Mouse (Mus musculus): Measurements from ENCODE around the gene Skint1. TPM values are rescaled to one million over a fixed set of nuclear protein-coding genes. Genes with fewer than 3 reads are reported as not detected.
"Not testable (repeated sequence)": the region's sequence is repeated elsewhere in the genome, so short reads cannot be mapped to it uniquely, and the experiment has no call there.

Skint1 gene
- total RNA-seq (2021) = not detected
- long read RNA-seq = 0 reads

- DNase-seq (ENCODE audit: low spot score in 2 of 2) = no peak
Observed at GRCm38 (mm10) chr4:112005969-112006368, at the start of gene Skint1. TSS of gene Skint1 (plus strand) at chr4:112006269.

DNA sequence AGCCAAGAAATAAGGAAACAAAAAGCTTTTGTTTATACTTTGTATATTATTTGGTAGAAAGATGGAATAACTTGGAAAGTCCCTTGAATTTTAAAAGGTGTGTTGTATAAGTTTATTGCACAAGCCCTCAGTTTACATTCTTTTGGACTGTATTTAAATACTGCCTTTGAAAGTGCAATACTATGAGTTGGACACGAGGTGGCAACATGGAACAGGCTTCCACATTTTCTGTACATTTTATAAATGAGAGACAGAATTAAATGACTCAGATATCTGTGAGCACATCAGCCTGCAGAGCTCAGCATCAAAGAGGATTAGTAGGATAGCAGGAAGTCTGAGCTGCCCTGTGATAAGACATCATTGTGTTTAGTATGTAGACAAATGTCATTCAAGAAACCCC is 44.8 kb upstream of the Skint1 start:
- peak in 1 of 2 experiments; percentile 8 for DNase-seq (ENCODE audit: low spot score in 2 of 2)

GRCm38 (mm10) chr4:111963241-111963640 is 42.8 kb upstream of the Skint1 start:
- not testable (repeated sequence) for DNase-seq (ENCODE audit: low spot score in 2 of 2)

GRCm38 (mm10) chr4:111963669-111964068 is 42.4 kb upstream of the Skint1 start:
- no peak for DNase-seq (ENCODE audit: low spot score in 2 of 2)

DNA sequence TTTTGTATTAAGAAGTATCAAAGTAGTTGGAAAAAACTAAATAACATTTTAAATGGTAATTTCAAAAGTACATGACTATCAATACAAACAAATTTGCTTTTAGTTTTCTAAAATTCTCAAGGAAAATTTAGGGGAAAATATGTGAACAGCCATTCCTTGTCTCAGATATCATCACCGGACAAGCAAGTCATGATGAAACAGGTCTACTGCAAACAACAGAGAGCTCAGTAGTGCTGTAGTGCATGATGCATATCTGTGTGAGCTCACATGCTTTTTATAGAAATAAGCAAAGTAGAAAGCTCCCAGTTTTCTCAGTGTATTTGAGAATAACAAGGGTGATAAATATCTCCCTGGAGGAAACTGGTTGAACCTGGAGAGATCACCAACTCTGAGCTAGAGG is 33.4 kb upstream of the Skint1 start, which contains the start of gene Skint7:
Skint7 (plus strand) TSS at position 301 of the 400 bp plus-strand sequence.
- no peak for DNase-seq (ENCODE audit: low spot score in 2 of 2)

DNA sequence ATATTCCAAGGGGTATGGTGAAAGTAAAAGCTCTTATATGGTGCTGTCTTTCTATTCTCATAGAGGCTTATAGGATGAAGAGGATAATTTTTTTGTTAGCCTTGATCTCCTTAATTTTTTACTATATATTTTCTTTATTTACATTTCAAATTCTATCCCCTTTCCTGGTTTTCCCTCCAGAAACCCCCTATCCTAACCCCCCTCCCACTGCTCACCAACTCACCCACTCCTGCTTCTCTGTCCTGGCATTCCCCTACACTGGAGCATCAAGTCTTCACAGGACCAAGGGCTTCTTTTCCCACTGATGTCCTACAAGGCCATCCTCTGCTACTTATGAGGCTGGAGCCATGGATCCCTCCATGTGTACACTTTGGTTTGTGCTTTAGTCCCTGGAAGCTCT is 65.6 kb downstream of the Skint1 start, which contains the start of gene Skint4:
Skint4 (plus strand) TSS at position 301 of the 400 bp plus-strand sequence.
- DNase-seq (ENCODE audit: low spot score in 2 of 2) = no peak

Other genes starting within 250 kb of the Skint1 start
- not detected for gene Slc5a9, start 103.4 kb upstream of the Skint1 start, total RNA-seq (2021)
- gene Skint8, start 86.9 kb upstream of the Skint1 start, total RNA-seq (2021) = under 1 TPM in 1 of 2 experiments, not detected in 1; 0.62 TPM
- under 1 TPM in 1 of 2 experiments, not detected in 1; 0.22 TPM for gene Skint7, start 33.3 kb upstream of the Skint1 start, total RNA-seq (2021)
- gene Skint4, start 65.7 kb downstream of the Skint1 start, total RNA-seq (2021) = not detected
- gene Skint3, start 226.0 kb downstream of the Skint1 start, total RNA-seq (2021) = not detected